Mouse (Mus musculus) urinary bladder, postnatal 10 days (tissue): ENCODE results near the gene Slc27a2.
"Not testable (repeated sequence)": the region's sequence is repeated elsewhere in the genome, so short reads cannot be mapped to it uniquely, and the experiment has no call there.

Experiments
- DNase-seq: peaks from one replicate; pipeline ENCODE4 v3.0.0; 2022; ENCODE audit warnings: low spot score

Gene Slc27a2

DNA sequence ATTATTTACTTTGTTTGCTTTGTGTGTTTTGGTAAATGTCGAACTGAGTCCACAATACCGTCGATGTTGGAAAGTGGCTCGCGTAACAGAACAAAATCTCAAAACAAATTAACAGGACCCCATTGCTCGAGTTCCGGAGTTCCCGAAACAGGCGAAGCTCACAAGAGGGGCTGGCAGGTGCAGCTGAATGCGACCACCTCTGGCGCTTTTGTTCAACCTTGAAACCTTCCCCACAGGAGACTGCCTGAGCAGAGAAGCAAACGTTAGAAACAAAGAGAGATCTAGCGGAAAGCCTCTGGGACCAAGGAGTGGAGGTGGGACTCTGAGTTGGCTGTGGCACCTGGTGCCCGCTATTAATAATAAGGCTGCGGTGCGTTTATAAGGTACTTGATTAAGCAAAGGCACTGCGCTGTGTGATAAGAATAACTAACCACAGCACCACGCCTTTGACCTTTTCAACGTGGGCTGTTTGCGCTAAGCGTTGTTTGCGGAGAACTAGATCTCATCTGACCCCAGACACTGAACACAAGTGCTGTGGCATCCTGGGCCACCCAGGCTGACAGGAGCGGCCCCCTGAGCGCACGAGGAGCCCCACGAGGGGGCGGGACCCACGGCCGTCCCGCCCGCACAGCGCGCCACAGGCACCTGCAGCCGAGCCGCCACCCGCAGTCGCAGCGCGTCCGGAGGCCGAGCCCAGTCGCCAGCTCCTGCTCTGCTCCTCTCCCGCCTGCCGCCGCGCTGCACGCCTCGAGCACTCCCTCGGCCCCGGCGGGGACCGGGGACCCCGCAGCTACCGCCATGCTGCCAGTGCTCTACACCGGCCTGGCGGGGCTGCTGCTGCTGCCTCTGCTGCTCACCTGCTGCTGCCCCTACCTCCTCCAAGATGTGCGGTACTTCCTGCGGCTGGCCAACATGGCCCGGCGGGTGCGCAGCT is at the start of gene Slc27a2:
Gene Slc27a2, plus strand, starts transcription at position 51 of the 934 bp plus-strand sequence.
- no peak for DNase-seq

DNA sequence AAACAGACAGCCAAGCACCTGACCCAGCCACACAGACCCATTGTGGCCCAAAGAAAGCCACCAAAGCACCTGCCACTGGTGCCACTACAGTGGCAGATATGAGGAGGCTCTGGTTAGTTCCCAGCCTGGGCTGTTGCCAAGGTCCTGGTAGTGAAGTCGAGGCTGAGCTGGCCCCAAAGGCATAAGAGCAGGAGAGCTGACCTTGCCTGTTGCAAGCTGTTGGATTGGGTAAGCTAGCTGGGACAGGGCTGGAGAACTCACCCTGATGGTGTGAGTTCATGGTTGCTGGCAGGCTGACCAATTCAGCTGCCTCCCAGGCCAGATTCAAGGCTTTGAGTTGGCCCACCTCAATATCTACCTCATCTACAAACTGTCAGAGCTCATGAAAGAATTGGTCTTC is 47.1 kb upstream of the Slc27a2 start:
- no peak for DNase-seq

DNA sequence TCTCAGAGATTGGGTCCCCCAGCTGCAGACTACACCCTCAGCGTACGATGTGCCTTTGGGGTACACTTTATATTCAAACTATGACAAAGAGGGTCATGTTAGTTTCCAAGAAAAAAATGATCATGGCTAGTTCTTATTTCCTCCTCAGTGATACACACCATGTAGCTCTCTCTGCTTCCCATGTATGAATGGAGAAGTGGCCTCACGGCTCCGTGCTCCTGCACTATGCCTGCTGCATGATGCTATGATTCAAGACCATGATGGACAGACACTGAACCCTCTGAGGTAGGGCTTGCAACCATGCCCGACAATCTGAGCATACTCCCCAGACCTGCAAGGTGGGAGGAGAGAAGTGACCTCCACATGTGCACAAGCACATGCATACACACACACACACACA is 44.7 kb upstream of the Slc27a2 start:
- no peak for DNase-seq

DNA sequence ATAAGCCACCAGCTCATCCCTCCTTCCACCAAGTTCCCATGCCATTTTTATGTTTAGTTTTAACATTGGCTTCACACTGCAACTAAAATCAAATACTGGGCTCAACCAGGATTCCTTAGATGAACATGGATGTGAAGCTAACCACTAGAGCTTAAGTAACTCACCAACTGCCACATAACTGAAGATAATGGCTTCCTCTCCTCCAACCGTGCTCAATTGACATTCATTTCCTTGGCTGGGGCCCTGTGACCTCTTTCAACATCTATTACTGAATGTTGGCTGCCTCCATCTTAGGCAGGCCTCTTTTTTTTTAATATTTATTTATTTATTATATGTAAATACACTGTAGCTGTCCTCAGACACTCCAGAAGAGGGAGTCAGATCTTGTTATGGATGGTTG is 44.0 kb upstream of the Slc27a2 start:
- DNase-seq: no peak

DNA sequence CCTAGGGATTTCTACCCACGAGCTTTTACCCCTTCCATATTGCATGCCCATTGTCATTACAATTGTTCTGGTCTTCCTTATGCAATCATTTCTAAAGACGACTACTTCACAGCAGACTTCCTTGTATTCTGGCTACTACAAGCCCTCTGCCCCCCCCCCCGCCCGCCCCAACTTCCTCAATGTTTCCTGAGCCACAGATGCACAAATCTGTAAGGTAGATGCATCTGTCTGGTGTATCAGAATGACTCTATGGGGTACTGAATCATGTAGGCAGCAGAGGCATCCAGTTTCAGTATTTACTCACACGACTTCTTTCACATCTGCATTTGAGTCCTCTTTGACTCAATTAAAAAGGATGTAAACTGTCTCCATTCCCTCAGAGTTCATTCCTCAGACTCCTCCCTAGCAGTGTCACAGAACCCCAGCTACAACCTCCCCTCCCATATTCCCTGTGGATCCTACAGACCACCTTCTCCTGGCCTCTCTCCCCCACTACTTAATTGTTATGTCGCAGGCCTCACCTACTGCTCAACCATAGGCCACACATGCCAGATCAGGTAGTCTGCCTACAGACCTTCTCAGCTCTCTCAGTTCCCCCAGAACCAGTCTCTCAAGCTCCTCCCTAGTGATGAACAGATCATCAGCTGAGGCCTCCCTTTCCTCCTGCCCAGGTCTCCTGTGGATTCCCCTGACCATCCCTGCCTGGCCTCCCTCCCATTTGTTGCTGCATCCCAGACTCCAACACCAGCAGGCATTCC is 37.0 kb upstream of the Slc27a2 start:
- no peak for DNase-seq

DNA sequence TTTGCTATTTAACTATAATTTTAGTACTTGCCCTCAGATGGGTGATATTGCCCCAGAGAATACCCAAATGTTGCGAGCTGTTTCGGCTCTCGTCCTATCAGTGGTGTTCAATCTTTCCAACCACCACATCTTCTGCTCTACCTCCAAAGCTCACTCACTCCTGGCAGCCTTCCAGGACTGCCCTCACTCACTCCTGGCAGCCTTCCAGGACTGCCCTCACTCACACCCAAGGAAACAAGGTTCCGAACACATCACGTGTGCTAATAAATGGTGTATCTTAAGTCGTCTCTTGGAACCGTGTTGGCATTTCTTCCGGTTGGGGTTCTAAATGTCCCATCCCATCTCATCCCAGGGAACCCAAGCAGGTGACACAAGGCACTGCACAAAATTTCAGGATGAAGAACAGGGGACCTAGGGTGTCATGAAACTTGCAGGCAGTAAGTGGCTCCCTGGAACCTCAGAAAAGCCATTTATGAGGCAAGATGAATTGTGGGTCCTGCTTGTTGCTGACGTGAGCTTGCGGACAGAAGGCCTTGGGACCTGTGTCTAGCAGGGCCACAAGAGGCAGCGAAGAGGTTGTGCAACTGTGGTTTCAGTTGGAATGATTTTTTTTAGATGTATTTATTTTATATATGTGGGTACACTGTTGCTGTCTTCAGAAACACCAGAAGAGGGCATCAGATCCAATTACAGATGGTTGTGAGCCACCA is 32.2 kb upstream of the Slc27a2 start:
- DNase-seq: no peak

DNA sequence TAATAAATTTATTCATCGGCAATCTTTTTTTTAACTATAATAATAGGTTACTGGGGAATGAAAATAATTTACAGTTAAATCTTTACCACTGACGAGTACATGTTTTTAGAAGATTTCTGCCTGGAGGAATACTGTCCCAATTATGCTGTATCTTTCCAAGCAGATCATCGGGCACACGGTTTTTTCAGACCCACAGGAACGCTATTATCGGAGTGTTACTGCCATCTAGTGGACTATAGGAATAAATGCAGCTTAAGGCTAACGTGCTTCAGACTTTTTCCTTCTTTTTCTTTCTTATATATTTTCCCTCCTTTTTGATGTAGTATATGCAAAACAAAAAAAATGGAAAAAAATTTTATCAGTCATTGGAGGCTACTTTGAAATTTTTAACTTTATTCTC is 31.4 kb upstream of the Slc27a2 start:
- no peak for DNase-seq

DNA sequence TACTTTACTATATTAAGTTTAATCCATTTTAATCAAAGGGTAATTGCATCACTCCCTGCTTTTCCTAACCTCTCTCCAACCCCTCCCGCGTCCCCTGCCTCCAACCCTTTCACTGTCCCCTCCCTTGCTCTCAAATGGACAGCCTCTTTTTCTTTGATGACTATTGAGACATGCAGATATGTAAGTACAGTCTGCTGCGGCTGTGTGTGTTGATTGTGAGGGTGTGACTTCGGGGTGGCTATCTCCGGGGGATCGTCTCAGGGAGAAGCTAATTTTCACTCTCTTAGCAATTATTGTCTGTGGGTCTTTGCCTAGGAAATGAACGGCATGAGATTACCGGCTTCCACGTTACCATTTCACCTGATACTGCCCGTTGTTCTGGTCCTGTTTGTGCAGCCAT is 30.7 kb upstream of the Slc27a2 start:
- DNase-seq: no peak

DNA sequence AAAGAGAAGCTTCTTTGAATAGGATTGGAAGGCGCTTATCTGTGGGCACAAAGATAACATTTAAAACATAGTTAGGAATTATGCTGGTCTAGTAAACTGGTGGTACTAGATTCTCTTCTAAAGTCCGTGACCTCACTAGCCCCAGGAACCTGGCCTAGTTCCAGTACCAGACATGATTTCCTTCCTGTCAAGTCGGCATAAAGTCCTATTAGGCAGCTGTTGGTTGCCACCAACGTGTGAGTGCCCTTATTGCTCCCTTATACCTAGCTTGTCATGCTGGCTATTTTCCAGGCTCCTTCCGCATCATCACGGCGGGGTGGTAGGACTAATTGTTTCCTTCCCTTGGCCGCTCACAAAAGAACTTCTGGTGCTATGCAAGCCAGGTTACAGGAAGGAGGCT is 30.2 kb upstream of the Slc27a2 start:
- no peak for DNase-seq

DNA sequence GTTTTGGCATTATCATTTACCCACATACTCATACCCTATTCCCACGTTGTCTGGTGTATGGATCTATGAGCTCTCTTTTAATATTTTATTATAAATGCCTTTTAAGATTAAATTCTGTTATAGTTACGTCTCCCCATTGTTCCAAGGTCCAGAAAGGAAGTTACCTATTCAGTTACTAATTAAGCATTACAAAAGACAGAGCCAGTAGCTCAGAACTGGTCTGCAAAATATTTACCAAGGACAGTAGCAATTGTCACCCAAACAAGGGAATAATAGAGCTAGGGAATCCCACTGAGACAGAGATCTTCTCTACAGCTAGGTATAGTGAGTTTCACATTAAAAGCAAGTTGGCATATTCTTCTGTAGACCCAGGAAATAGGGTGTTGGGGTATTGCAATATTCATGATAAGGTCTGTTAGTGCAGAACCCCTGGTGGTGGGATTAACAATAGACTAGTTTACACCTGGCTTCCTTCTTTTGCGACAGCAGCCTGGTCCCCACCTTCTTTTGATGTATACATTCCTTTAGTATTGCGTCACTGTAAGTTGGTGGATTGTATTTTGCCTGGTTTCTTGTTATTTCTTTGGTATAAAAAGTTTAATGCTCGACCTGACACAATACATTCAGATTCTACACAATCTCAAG is 29.0 kb upstream of the Slc27a2 start:
- DNase-seq: not testable (repeated sequence)

DNA sequence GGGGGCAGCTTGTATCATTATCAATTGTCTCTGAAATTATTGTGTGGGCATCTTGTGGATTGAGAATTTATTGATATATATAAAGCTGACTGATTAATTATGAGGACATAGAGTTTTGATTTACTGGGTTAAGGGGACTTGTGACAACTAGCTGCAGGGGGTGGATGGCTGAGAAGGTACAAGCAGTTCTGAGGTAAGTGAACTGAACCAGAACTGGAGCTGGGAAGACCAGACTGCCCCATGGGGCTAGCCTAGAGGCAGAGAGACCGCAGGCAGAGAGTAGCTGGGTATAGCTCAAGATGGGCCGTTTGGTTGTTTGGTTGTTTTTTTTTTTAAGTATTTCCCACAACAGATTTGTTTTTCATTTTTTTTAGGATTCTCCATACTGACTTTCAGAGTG is 27.9 kb upstream of the Slc27a2 start:
- DNase-seq: no peak

DNA sequence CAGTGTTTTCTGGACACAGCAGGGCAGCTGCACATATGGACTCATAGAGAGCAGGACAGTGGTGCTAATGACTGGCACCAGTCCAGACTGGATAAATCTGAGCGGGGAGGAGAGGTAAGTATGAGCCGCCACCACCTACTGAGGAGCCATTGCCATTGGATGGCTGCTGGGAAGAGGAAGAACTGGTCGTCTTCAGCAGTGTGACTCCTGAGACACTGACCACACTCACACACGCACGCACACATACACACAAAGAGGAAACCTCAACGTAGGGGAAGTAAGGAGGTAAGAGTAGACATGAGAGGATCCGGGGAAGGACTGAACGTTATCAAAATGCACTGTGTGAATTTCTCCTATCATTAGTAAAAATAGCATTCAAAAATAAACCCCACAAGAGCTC is 24.7 kb upstream of the Slc27a2 start:
- DNase-seq: no peak

DNA sequence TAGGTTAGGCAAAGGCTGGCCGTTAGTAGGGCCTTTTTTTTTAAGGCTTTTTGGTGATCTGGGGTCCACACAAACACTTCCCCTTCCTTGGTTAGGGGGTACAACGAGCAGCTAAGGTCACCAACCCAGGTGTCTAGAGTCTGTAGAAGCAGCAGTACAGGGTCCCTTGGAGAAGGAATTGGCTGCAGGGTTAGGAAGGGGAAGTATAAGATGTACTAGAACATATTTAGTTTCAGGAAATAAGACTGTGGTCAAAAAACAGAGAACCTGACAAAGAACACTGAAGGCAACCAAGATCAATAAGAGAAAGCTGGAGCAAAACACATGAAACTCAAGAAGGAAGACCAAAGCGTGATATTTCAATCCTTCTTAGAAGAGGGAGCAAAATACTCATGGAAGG is 21.6 kb upstream of the Slc27a2 start:
- no peak for DNase-seq

DNA sequence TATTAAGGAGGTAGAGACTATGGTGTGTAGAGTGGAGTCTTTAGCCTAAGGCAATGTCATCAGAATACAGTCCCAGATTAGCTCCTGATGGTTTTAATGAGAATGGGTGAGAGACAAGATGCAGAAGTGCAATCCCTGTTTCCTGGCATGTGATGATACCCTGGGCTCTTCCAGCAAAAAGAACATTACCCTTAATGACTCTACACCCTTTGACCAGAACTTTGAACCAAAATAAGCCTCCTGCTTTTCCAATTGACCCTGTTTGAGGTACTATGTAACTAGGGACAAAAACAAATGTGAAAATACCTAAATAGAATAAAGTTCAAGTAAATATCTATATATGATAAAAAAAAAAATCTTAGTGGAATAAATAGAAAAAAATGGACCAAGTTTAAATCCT is 14.6 kb upstream of the Slc27a2 start:
- no peak for DNase-seq

DNA sequence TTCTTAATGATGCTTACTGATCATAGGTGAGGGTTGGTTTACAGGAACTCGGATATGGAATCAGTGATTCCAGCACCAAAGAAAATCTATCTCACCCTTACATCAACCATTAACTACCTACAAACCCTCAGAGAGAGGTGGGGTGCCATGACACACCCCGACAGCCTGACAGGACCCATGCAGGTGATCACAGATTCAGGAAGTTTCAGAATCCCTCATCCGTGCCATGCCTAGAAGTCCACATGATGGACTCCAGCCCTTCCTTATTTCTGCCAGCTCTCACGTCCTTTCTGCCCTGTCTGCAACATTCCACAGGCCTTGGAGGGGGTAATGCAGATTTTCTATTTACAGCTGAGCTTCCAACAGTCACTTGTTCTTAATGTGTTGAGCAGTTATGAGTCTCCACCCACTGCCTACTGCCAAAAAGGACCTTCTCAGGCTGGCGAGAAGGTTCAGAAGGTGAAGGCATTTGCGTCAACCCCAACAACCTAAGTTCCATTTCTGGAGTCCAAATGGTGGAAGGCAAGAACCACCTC is 11.7 kb upstream of the Slc27a2 start:
- DNase-seq: no peak

DNA sequence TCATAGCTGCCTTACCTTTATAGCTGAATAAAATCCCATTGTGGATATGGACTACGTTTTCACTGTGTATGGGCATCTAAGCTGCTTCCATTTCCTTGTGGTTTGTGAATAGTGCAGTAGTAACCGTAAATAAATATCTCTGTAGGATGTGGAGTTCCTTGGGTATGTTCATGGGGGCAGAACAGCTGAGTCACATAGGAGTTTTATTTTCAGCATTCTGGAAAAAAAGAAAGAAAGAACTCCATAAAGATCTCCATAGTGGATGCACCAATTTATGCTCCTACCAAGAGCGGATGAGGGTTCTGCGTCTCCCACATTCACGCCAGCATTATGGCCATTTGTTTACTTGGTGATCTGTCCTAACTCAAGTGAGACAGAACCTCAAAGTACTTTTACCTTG is 10.0 kb upstream of the Slc27a2 start:
- DNase-seq: no peak

DNA sequence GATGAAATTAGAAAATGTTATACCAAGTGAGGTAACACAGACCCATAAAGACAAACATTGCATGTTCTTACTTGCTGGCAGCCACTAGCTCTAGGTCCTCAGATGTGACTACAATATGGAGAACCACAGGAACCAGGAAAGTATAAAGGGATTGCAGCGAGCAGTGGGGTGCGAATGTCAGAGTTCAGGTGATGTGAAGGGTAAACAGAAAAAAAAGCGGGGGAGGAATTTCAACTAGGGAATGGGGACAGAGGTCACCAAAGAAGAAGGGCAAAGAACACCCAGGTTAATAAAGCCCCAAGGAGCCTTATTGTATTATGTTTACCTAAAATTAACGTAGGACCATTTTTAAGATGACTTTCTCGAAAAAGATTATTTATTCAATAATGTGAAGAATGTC is 6.9 kb upstream of the Slc27a2 start:
- DNase-seq: no peak

DNA sequence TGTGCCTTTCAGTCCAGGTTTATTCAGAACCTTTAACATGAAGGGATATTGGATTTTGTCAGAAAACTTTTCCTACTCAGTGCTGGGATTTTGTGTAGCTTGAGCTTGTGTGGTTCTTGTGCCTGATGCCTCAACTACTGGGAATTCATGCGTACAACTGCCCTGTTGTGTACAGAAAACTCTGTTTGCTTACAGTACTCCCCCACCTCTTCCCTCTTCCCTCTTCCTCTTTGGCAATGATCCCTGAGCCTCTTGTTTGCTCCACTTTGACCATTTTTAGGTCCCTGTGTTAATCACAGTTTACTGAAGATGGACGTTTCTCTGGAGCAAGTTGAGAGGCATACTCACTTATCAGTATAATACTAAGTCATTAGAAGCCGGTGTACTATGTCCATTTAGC is 5.8 kb upstream of the Slc27a2 start:
- no peak for DNase-seq

DNA sequence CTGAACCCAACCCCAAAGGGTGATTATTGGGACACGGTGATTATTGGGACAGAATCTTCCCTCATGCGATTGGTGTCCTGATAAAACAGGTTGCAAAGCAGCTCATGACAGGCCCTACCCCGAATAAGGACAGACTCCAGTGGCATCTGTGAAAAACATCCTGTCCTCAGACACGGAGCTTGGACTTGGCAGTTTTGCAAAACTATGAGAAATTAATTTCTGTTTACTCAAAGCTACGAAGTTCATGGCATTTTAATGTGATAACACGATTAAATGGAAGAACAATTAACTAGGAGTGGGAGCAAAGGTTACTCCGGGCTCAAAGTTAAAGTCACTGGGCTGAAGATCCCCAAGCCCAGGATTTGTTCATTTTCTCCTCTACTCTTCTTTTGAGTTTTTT is 2.5 kb upstream of the Slc27a2 start:
- DNase-seq: no peak

DNA sequence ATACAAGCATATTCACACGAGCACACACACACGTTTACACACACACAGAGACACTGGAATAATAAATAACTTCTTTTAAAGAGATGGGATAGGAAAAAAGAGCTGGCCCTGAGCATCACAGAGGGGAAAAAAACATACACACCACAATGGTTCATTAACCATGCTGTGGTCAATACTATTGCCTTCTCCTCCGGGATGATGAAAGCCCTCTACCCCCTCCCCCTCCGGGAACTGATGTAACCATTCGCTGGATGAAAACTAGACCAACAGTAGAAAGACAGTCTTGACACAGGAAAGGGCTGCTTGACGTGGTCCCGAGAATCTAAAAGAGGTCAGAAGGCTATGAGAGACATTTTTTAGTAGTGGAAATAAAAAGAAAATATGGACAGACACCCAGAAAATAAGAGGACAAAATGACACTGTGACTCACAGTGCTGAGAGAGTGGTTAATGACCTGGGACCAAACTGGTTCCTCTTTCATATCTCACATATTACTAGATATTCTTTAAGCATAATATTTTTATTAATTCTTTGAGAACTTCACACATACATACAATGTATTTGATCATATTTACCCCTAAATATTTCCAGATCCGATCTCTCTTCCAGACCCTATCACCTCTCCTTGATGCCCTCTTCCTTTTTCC is 840 bp upstream of the Slc27a2 start:
- no peak for DNase-seq

DNA sequence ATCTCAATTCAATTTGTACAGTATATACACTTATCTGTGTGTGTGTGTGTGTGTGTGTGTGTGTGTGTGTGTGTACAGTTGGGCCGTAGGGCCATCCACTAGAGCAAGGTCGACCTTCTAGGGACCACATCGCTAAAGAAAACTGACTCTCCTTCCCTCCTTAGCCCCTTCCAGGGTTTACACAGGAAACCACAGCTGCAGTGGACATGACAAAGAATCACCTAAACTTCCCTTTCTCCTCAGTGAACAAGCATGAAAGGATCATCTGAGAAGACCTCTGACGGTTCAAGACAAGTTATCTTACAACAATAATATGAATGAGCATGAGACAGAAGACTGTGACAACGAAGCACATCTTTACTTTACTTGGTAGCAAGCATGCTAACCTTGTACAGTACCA is 311 bp upstream of the Slc27a2 start:
- DNase-seq: no peak

DNA sequence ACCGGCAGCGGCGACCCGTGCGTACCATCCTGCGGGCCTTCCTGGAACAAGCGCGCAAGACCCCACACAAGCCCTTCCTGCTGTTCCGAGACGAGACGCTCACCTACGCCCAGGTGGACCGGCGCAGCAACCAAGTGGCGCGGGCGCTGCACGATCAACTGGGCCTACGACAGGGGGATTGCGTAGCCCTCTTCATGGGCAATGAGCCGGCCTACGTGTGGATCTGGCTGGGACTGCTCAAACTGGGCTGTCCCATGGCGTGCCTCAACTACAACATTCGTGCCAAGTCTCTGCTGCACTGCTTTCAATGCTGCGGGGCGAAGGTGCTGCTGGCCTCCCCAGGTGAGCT is 1.1 kb downstream of the Slc27a2 start:
- DNase-seq: no peak
